ENCODE assay signal across 11 mouse cellular contexts in genomic region chr1:36914455-36915199, GRCm38 (mm10). TPM values are rescaled to one million over a fixed set of nuclear protein-coding genes. Genes with fewer than 3 reads are reported as not detected.
DNase-seq lines count a peak whose midpoint lies in the region; ATAC-seq lines count a peak whose summit lies in the region.
"Had no signal": no experiment of that assay in that cellular context is flagged by ENCODE, and none has a peak within 500 bp of the region (broad histone marks: within the 10 kb centered on the region; RNA-seq: fewer than 3 reads in every experiment).

No protein-coding gene starts in this region.

- no peaks in the 10 kb centered on the region for H3K36me3 ChIP-seq in forebrain, embryonic 11.5 days (ENCODE audit: control insufficient read depth, insufficient read depth, low read length)

- H3K27ac ChIP-seq in brown adipose tissue, adult 24 weeks (replicated peaks; ENCODE audit: low read depth, low read length) = 0 out of 2 replicates have a peak overlapping the region, but pooled peaks have one; percentile 15
- no peak overlapping the region for H3K27ac ChIP-seq in forebrain, embryonic 11.5 days (ENCODE audit: low read depth, low read length)

- peak; percentile 64 for DNase-seq in kidney, adult 11 months
- DNase-seq in kidney, adult 18-20 months = no peak
- peak; percentile 58 to 61 for DNase-seq in heart, postnatal 10 days
- DNase-seq in lung, postnatal 14 days = peak; percentile 31
- no peak for DNase-seq in forebrain, embryonic 11.5 days (ENCODE audit: low spot score)
- no peak for DNase-seq in MN1 (ENCODE audit: low spot score)
- DNase-seq in left cerebral cortex, adult 8-10 months (ENCODE audit: low spot score in 2 of 2) = no peak
- DNase-seq: cerebellum, postnatal 14 days; gastrocnemius, postnatal 10 days; layer of hippocampus, adult 9-11 months had no signal

- WGBS in forebrain, embryonic 11.5 days = 38% methylated on average over 7 of the region's 7 CpGs

- no peak overlapping the region for H3K4me2 ChIP-seq in forebrain, embryonic 11.5 days (ENCODE audit: low read depth, low read length, severe bottlenecking)

- no peaks in the 10 kb centered on the region for H3K27me3 ChIP-seq in forebrain, embryonic 11.5 days (ENCODE audit: control insufficient read depth, insufficient read depth, low read length)

- no peak for ATAC-seq in forebrain, embryonic 11.5 days (replicated peaks; ENCODE audit: low FRiP score)

- no peaks in the 10 kb centered on the region for H3K9me3 ChIP-seq in forebrain, embryonic 11.5 days (ENCODE audit: control insufficient read depth, low read length)

- no peak overlapping the region for H3K4me3 ChIP-seq in brown adipose tissue, adult 24 weeks (ENCODE audit: insufficient read depth, low read depth, low read length)
- H3K4me3 ChIP-seq in forebrain, embryonic 11.5 days (ENCODE audit: low read depth, low read length) = no peak overlapping the region

- H3K9ac ChIP-seq in forebrain, embryonic 11.5 days (ENCODE audit: low read length) = no peak overlapping the region

- intact Hi-C loops in heart, postnatal 10 days (cut with DNase I) = no loop called here

- peaks cover 22% of the 10 kb centered on the region for H3K4me1 ChIP-seq in brown adipose tissue, adult 24 weeks (ENCODE audit: control insufficient read depth, insufficient read depth, insufficient read length, low read length)
- H3K4me1 ChIP-seq in forebrain, embryonic 11.5 days (replicated peaks; ENCODE audit: control insufficient read depth, insufficient read depth, low read length) = no peaks in the 10 kb centered on the region

RNA-seq across cellular contexts. Expression of gene Tmem131, which starts 28.8 kb away (rescaled TPM):
- 13.6 and 17.8 TPM in 2 replicates for polyA plus RNA-seq in brown adipose tissue, adult 24 weeks (2012; ENCODE audit: insufficient read depth, insufficient read length, missing spikeins)
- total RNA-seq in heart, postnatal 10 days (2021) = 10 to 100 TPM; 44.1 to 44.8 TPM
- 21.2 and 23.3 TPM in 2 replicates for polyA plus RNA-seq in forebrain, embryonic 11.5 days (2014; fragmentation: Nextera tagmentation; extraction: Ambion mirVana)
- 10 to 100 TPM; 45.8 to 54.3 (median 53.0) TPM for total RNA-seq in left cerebral cortex, adult 8-10 months (2022)

Comparison
In these comparisons a context has a peak if more than half of its experiments do, and no peak if none do; other contexts are left out.
1. DNase-seq: peak in kidney, adult 11 months (single experiment), heart, postnatal 10 days (2 of 2) and lung, postnatal 14 days (single experiment); none in kidney, adult 18-20 months (single experiment), forebrain, embryonic 11.5 days (single experiment), MN1 (single experiment) and left cerebral cortex, adult 8-10 months (0 of 2).